Mouse (Mus musculus) myocyte (in vitro differentiated cells): ENCODE measurements around the gene Sat2. TPM values are rescaled to one million over a fixed set of nuclear protein-coding genes. Genes with fewer than 3 reads are reported as not detected.

ENCODE experiments used
- H3K27me3 ChIP-seq: one replicate; pipeline ENCODE4 v1.6.1; 2011; ENCODE audit not compliant: control insufficient read depth, insufficient read depth, insufficient read length
- H3K36me3 ChIP-seq: one replicate; pipeline ENCODE4 v1.6.1; 2011; ENCODE audit not compliant: control insufficient read depth, insufficient read depth
- H3K4me2 ChIP-seq: one replicate; pipeline ENCODE4 v1.6.1; 2011; ENCODE audit warnings: low read depth, control low read depth
- H3K4me3 ChIP-seq: one replicate; pipeline ENCODE4 v1.5.1; 2011; ENCODE audit warnings: mild to moderate bottlenecking, control low read depth, moderate library complexity
- H3K79me2 ChIP-seq: one replicate; pipeline ENCODE4 v1.6.1; 2011; ENCODE audit not compliant: control insufficient read depth, insufficient read depth
- H3ac ChIP-seq: one replicate; pipeline ENCODE4 v1.6.1; 2011; ENCODE audit not compliant: control insufficient read depth, insufficient read length
- CEBPB ChIP-seq: IDR thresholded peaks from 2 replicates; pipeline ENCODE4 v1.6.1; 2011; ENCODE audit warnings: mild to moderate bottlenecking, moderate library complexity; ENCODE audit not compliant: poor library complexity, insufficient read depth, severe bottlenecking
- E2F4 ChIP-seq: IDR thresholded peaks from one replicate; pipeline ENCODE4 v1.6.1; 2011; ENCODE audit warnings: mild to moderate bottlenecking, control low read depth, moderate library complexity; ENCODE audit not compliant: insufficient read depth
- MAX ChIP-seq: IDR thresholded peaks from one replicate; pipeline ENCODE4 v1.6.1; 2011; ENCODE audit warnings: low read depth, mild to moderate bottlenecking, control low read depth
- MYOD1 ChIP-seq, 3 experiments: IDR thresholded peaks; one replicate each; pipeline ENCODE4 v1.6.1; 2011; ENCODE audit warnings: control low read depth in 2 of 3, low read depth in 2 of 3, mild to moderate bottlenecking in 2 of 3, moderate library complexity in 1 of 3; ENCODE audit not compliant: insufficient read length in 2 of 3, control insufficient read depth in 1 of 3
- MYOG ChIP-seq, 3 experiments: IDR thresholded peaks; one replicate each; pipeline ENCODE4 v1.6.1; 2011; ENCODE audit warnings: control low read depth in 2 of 3, low read depth in 2 of 3, mild to moderate bottlenecking in 2 of 3; ENCODE audit not compliant: insufficient read length in 2 of 3, control insufficient read depth in 1 of 3, insufficient read depth in 1 of 3
- POLR2A ChIP-seq: IDR thresholded peaks from one replicate; pipeline ENCODE4 v1.6.1; 2011; ENCODE audit warnings: low read depth, mild to moderate bottlenecking, control low read depth, moderate library complexity; ENCODE audit not compliant: insufficient read length
- POLR2AphosphoS2 ChIP-seq: IDR thresholded peaks from one replicate; pipeline ENCODE4 v1.6.1; 2011; ENCODE audit warnings: low read depth, control low read depth; ENCODE audit not compliant: insufficient read length
- REST ChIP-seq: IDR thresholded peaks from one replicate; pipeline ENCODE4 v1.6.1; 2011; ENCODE audit warnings: mild to moderate bottlenecking, control low read depth, moderate library complexity; ENCODE audit not compliant: insufficient read depth, insufficient read length
- TCF12 ChIP-seq: IDR thresholded peaks from one replicate; pipeline ENCODE4 v1.6.1; 2011; ENCODE audit warnings: mild to moderate bottlenecking, control low read depth; ENCODE audit not compliant: poor library complexity, insufficient read depth, severe bottlenecking
- TCF3 ChIP-seq: IDR thresholded peaks from one replicate; pipeline ENCODE4 v1.6.1; 2011; ENCODE audit warnings: low read depth, control low read depth; ENCODE audit not compliant: insufficient read length
- USF1 ChIP-seq: IDR thresholded peaks from one replicate; pipeline ENCODE4 v1.6.1; 2011; ENCODE audit warnings: low read depth, mild to moderate bottlenecking, control low read depth, moderate library complexity
- polyA plus RNA-seq: library from polyadenylated mRNA; unstranded; fragments of >200 nt; fragmentation: generic; extraction: Trizol; gene quantifications from one replicate; pipeline ENCODE4 v1.2.1, GENCODE M21; 2012; ENCODE audit warnings: missing spikeins

Gene Sat2
- polyA plus RNA-seq, 1 experiment, result 3.6 TPM

- no peak overlapping the region for H3K4me3 ChIP-seq
- H3K4me2 ChIP-seq, result no peak overlapping the region
Observed at GRCm38 (mm10) chr11:69664841-69665240, 43.0 kb downstream of the Sat2 start.

DNA sequence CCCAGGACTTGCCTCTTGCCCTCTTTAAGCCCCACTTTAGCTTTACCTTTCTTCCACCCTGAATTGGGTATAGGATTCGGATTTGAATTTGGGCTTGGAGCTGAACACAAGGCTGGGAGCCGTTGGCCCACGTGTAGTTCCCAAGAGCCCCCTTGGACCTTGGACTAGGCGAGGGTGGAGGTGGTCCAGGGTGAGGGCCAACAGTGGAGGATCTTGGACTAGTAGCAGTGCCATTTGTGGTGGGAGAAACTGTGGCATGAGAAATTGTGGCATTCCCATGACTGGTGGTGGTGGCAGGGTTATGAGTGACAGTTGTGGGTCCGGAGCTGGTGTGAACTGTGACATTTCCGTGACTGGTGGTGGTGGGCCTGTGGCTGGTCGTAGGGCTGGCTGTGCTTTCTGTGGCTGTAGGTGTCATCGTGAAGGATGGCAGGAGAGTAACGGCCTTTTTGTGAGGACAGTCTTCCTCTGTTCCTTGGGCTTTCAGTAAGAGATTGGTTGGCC lies 43.7 kb downstream of the Sat2 start:
- TF ChIP-seq MAX, result no peak
- TF ChIP-seq POLR2A, result peak; percentile 58
- peak; percentile 99 for TF ChIP-seq POLR2AphosphoS2
- no peak overlapping the region for H3K4me2 ChIP-seq
- H3K36me3 ChIP-seq, result peaks cover 48% of the 10 kb centered on the region
- H3K4me3 ChIP-seq, result no peak overlapping the region
- H3K27me3 ChIP-seq, result no peaks in the 10 kb centered on the region
- H3K79me2 ChIP-seq, result peaks cover 35% of the 10 kb centered on the region
- H3ac ChIP-seq, result no peak overlapping the region

More at GRCm38 (mm10) chr11:69664841-69665240, 43.0 kb downstream of the Sat2 start:
- Histone ChIP-seq H3K79me2 (peaks cover 35% of the 10 kb centered on the region), H3K36me3 (peaks cover 41% of the 10 kb centered on the region), H3K27me3 (no peaks in the 10 kb centered on the region), H3ac (no peak overlapping the region)
- TF ChIP-seq REST (no peak), USF1 (no peak), MYOD1 (IDR thresholded peaks at IDR 0.05; ENCODE audit: control insufficient read depth in 1 of 3, insufficient read length in 2 of 3, low read depth in 2 of 3) (no peak), MYOG (IDR thresholded peaks at IDR 0.05; ENCODE audit: control insufficient read depth in 1 of 3, insufficient read depth in 1 of 3, insufficient read length in 2 of 3, low read depth in 2 of 3) (no peak), TCF12 (no peak), MAX (no peak), POLR2A (no peak)

- Histone ChIP-seq H3K4me3 (no peak within 1 kb of the TSS), H3K4me2 (no peak within 1 kb of the TSS), H3K27me3 (no peaks in the 10 kb centered on the region), H3ac (no peak within 1 kb of the TSS), H3K36me3 (peaks cover 53% of the 10 kb centered on the region), H3K79me2 (peaks cover 35% of the 10 kb centered on the region)
- TF ChIP-seq USF1, result no peak
- TF ChIP-seq POLR2A, result peak; percentile 11
- TF ChIP-seq TCF12, result no peak
- peak; percentile 81 for TF ChIP-seq POLR2AphosphoS2
Observed at GRCm38 (mm10) chr11:69665961-69666664, 44.3 kb downstream of the Sat2 start, which contains the start of gene Cd68. Gene Cd68 (minus strand): TSS chr11:69666153.

GRCm38 (mm10) chr11:69666665-69667005 lies 44.8 kb downstream of the Sat2 start:
- peaks cover 33% of the 10 kb centered on the region for H3K79me2 ChIP-seq
- TF ChIP-seq CEBPB, result no peak
- H3K4me2 ChIP-seq, result no peak overlapping the region
- H3K36me3 ChIP-seq, result peaks cover 53% of the 10 kb centered on the region
- H3K4me3 ChIP-seq, result no peak overlapping the region
- H3K27me3 ChIP-seq, result no peaks in the 10 kb centered on the region
- H3ac ChIP-seq, result no peak overlapping the region

GRCm38 (mm10) chr11:69670786-69671725 lies 49.2 kb downstream of the Sat2 start:
- TF ChIP-seq CEBPB, result peak; percentile 96
- peak; percentile 76 for TF ChIP-seq POLR2A
- peak in 1 of 3 experiments; percentile 21 for TF ChIP-seq MYOD1 (IDR thresholded peaks at IDR 0.05; ENCODE audit: control insufficient read depth in 1 of 3, insufficient read length in 2 of 3, low read depth in 2 of 3)
- TF ChIP-seq TCF12, result no peak
- TF ChIP-seq TCF3, result no peak
- TF ChIP-seq USF1, result no peak
- no peak for TF ChIP-seq E2F4
- peak; percentile 97 for TF ChIP-seq POLR2AphosphoS2
- peak in 1 of 3 experiments; percentile 28 for TF ChIP-seq MYOG (IDR thresholded peaks at IDR 0.05; ENCODE audit: control insufficient read depth in 1 of 3, insufficient read depth in 1 of 3, insufficient read length in 2 of 3, low read depth in 2 of 3)
- TF ChIP-seq MAX, result no peak

More at GRCm38 (mm10) chr11:69670786-69671725, 49.2 kb downstream of the Sat2 start:
- Histone ChIP-seq H3ac (peak overlapping the region; percentile 97), H3K27me3 (no peaks in the 10 kb centered on the region), H3K36me3 (peaks cover 71% of the 10 kb centered on the region), H3K4me2 (peak overlapping the region; percentile 96), H3K4me3 (peak overlapping the region; percentile 99), H3K79me2 (peaks cover 39% of the 10 kb centered on the region)
